Mouse (Mus musculus): Measurements from ENCODE around the gene Cfap54. TPM values are rescaled to one million over a fixed set of nuclear protein-coding genes. Genes with fewer than 3 reads are reported as not detected.

Gene Cfap54
- polyA plus RNA-seq, 1 experiment from 2014 or later, result 0.10 TPM

DNA sequence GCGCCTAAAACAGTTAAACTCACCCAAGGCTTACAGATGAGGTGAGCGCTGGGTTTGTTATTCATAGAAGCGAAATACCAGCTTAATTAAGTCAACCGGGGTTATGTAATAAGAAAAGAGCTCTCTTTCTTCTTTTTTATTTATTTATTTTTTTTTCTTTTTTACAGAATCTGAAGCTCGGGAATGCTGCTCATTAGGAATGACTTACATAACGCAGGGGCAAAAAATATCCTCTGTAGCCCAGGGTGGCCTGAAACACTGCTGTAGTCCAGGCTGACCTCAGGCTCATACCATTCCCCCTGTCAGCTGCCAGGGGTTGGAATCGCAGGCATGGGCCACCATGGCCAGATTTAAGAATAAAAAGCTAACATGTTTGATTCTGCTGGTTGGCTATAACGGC is 5.6 kb downstream of the Cfap54 start:
- Histone ChIP-seq H3K9ac (replicated peaks; ENCODE audit: low read depth, low read length) (no peak overlapping the region), H3K27ac (ENCODE audit: low read length) (no peak overlapping the region), H3K36me3 (ENCODE audit: control insufficient read depth, insufficient read depth, low read length) (no peaks in the 10 kb centered on the region), H3K4me2 (replicated peaks; ENCODE audit: low read depth, low read length) (no peak overlapping the region), H3K4me1 (ENCODE audit: control insufficient read depth, insufficient read depth, low read length) (no peaks in the 10 kb centered on the region), H3K4me3 (ENCODE audit: low read depth, low read length) (no peak overlapping the region), H3K9me3 (ENCODE audit: control insufficient read depth, low read depth, low read length) (no peaks in the 10 kb centered on the region), H3K27me3 (ENCODE audit: control insufficient read depth, insufficient read depth, low read length) (no peaks in the 10 kb centered on the region)
- no peak for ATAC-seq (ENCODE audit: insufficient number of reproducible peaks, insufficient read depth, low FRiP score, low read depth)
- 78% methylated on average over 8 of the region's 8 CpGs for WGBS

DNA sequence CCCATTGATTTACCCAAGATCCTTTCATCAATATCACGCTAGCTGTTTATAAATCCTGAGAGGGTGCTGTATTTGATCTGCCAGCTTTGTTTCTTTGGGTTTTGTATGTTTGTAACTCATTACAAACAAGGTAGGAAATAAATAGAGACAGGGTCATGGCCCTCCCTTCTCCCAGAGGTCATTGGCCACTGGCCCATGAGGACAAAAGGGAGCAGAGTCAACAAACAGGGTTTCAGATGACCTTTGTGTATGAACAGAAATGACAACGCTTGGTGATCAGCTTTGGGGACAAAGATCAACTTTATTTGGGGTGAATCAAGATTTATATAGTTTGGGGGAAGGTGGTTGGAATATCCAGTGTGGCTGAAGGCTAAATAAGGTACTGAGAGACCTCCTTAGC is 8.6 kb downstream of the Cfap54 start:
- Histone ChIP-seq H3K4me3 (ENCODE audit: low read depth, low read length) (no peak overlapping the region), H3K27me3 (ENCODE audit: control insufficient read depth, insufficient read depth, low read length) (no peaks in the 10 kb centered on the region), H3K9me3 (ENCODE audit: control insufficient read depth, low read depth, low read length) (no peaks in the 10 kb centered on the region), H3K9ac (replicated peaks; ENCODE audit: low read depth, low read length) (no peak overlapping the region), H3K27ac (ENCODE audit: low read length) (no peak overlapping the region), H3K4me1 (ENCODE audit: control insufficient read depth, insufficient read depth, low read length) (no peaks in the 10 kb centered on the region), H3K36me3 (ENCODE audit: control insufficient read depth, insufficient read depth, low read length) (no peaks in the 10 kb centered on the region), H3K4me2 (replicated peaks; ENCODE audit: low read depth, low read length) (no peak overlapping the region)
- no peak for ATAC-seq (ENCODE audit: insufficient number of reproducible peaks, insufficient read depth, low FRiP score, low read depth)
- WGBS, result 73% methylated on average over 2 of the region's 2 CpGs

GRCm38 (mm10) chr10:93071753-93072152 is 9.7 kb downstream of the Cfap54 start:
- no peak overlapping the region for H3K9ac ChIP-seq (replicated peaks; ENCODE audit: low read depth, low read length)
- no peak overlapping the region for H3K27ac ChIP-seq (ENCODE audit: low read length)
- no peaks in the 10 kb centered on the region for H3K9me3 ChIP-seq (ENCODE audit: control insufficient read depth, low read depth, low read length)
- 77% methylated on average over 3 of the region's 3 CpGs for WGBS
- no peak for ATAC-seq (ENCODE audit: insufficient number of reproducible peaks, insufficient read depth, low FRiP score, low read depth)
- H3K4me3 ChIP-seq (ENCODE audit: low read depth, low read length), result no peak overlapping the region
- no peaks in the 10 kb centered on the region for H3K36me3 ChIP-seq (ENCODE audit: control insufficient read depth, insufficient read depth, low read length)
- no peaks in the 10 kb centered on the region for H3K4me1 ChIP-seq (ENCODE audit: control insufficient read depth, insufficient read depth, low read length)
- no peaks in the 10 kb centered on the region for H3K27me3 ChIP-seq (ENCODE audit: control insufficient read depth, insufficient read depth, low read length)
- H3K4me2 ChIP-seq (replicated peaks; ENCODE audit: low read depth, low read length), result no peak overlapping the region

- ATAC-seq (ENCODE audit: insufficient number of reproducible peaks, insufficient read depth, low FRiP score, low read depth), result no peak
- Histone ChIP-seq H3K27me3 (ENCODE audit: control insufficient read depth, insufficient read depth, low read length) (no peaks in the 10 kb centered on the region), H3K4me2 (replicated peaks; ENCODE audit: low read depth, low read length) (no peak overlapping the region), H3K9me3 (ENCODE audit: control insufficient read depth, low read depth, low read length) (no peaks in the 10 kb centered on the region), H3K36me3 (ENCODE audit: control insufficient read depth, insufficient read depth, low read length) (no peaks in the 10 kb centered on the region), H3K9ac (replicated peaks; ENCODE audit: low read depth, low read length) (no peak overlapping the region), H3K4me3 (ENCODE audit: low read depth, low read length) (no peak overlapping the region), H3K27ac (ENCODE audit: low read length) (0 out of 2 replicates have a peak overlapping the region, but pooled peaks have one; percentile 10), H3K4me1 (ENCODE audit: control insufficient read depth, insufficient read depth, low read length) (no peaks in the 10 kb centered on the region)
- 75% methylated on average over 9 of the region's 9 CpGs for WGBS
These were observed 11.1 kb downstream of the Cfap54 start for GRCm38 (mm10) chr10:93070121-93070898.

- 78% methylated on average over 6 of the region's 6 CpGs for WGBS
- Histone ChIP-seq H3K9me3 (ENCODE audit: control insufficient read depth, low read depth, low read length) (no peaks in the 10 kb centered on the region), H3K36me3 (ENCODE audit: control insufficient read depth, insufficient read depth, low read length) (no peaks in the 10 kb centered on the region), H3K9ac (replicated peaks; ENCODE audit: low read depth, low read length) (no peak overlapping the region), H3K4me3 (ENCODE audit: low read depth, low read length) (no peak overlapping the region), H3K4me2 (replicated peaks; ENCODE audit: low read depth, low read length) (no peak overlapping the region), H3K4me1 (ENCODE audit: control insufficient read depth, insufficient read depth, low read length) (no peaks in the 10 kb centered on the region), H3K27me3 (ENCODE audit: control insufficient read depth, insufficient read depth, low read length) (no peaks in the 10 kb centered on the region), H3K27ac (ENCODE audit: low read length) (no peak overlapping the region)
- ATAC-seq (ENCODE audit: insufficient number of reproducible peaks, insufficient read depth, low FRiP score, low read depth), result no peak
These were observed 11.7 kb downstream of the Cfap54 start for GRCm38 (mm10) chr10:93069721-93070120.

GRCm38 (mm10) chr10:93069041-93069679 is 12.3 kb downstream of the Cfap54 start:
- Histone ChIP-seq H3K4me3 (ENCODE audit: low read depth, low read length) (no peak overlapping the region), H3K4me1 (ENCODE audit: control insufficient read depth, insufficient read depth, low read length) (no peaks in the 10 kb centered on the region), H3K27ac (ENCODE audit: low read length) (no peak overlapping the region), H3K9me3 (ENCODE audit: control insufficient read depth, low read depth, low read length) (no peaks in the 10 kb centered on the region), H3K27me3 (ENCODE audit: control insufficient read depth, insufficient read depth, low read length) (no peaks in the 10 kb centered on the region), H3K4me2 (replicated peaks; ENCODE audit: low read depth, low read length) (no peak overlapping the region), H3K36me3 (ENCODE audit: control insufficient read depth, insufficient read depth, low read length) (no peaks in the 10 kb centered on the region), H3K9ac (replicated peaks; ENCODE audit: low read depth, low read length) (no peak overlapping the region)
- 0 out of 2 replicates have a peak, but pooled peaks have one; percentile 67 for ATAC-seq (ENCODE audit: insufficient number of reproducible peaks, insufficient read depth, low FRiP score, low read depth)
- 75% methylated on average over 6 of the region's 6 CpGs for WGBS

- H3K9ac ChIP-seq (replicated peaks; ENCODE audit: low read depth, low read length), result no peak overlapping the region
- no peaks in the 10 kb centered on the region for H3K27me3 ChIP-seq (ENCODE audit: control insufficient read depth, insufficient read depth, low read length)
- H3K27ac ChIP-seq (ENCODE audit: low read length), result no peak overlapping the region
- no peaks in the 10 kb centered on the region for H3K9me3 ChIP-seq (ENCODE audit: control insufficient read depth, low read depth, low read length)
- ATAC-seq (ENCODE audit: insufficient number of reproducible peaks, insufficient read depth, low FRiP score, low read depth), result no peak
- H3K4me1 ChIP-seq (ENCODE audit: control insufficient read depth, insufficient read depth, low read length), result no peaks in the 10 kb centered on the region
- H3K4me2 ChIP-seq (replicated peaks; ENCODE audit: low read depth, low read length), result no peak overlapping the region
- no peak overlapping the region for H3K4me3 ChIP-seq (ENCODE audit: low read depth, low read length)
- H3K36me3 ChIP-seq (ENCODE audit: control insufficient read depth, insufficient read depth, low read length), result no peaks in the 10 kb centered on the region
- 85% methylated on average over 10 of the region's 10 CpGs for WGBS
These were observed 16.4 kb downstream of the Cfap54 start for GRCm38 (mm10) chr10:93064973-93065372.

DNA sequence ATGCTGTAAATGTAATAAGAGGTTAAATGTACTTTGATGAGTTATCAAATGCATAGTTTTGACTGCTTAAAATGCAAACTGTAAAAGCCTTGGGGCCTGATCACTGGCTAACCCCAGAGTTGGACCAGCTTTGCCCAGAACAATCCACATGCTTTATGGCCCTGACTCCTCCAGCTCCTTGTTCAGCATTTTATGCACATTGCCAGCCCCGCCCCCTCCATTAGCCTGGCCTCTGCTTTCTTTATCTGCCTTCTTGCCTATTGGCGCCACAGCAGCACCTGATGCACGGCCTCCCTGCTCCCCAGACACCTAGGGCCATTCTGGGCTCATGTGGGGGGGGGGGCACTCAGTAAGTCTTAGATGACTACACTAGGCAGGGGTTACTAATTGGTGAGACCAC is 17.8 kb downstream of the Cfap54 start:
- no peaks in the 10 kb centered on the region for H3K9me3 ChIP-seq (ENCODE audit: control insufficient read depth, low read depth, low read length)
- H3K4me2 ChIP-seq (replicated peaks; ENCODE audit: low read depth, low read length), result no peak overlapping the region
- no peak overlapping the region for H3K4me3 ChIP-seq (ENCODE audit: low read depth, low read length)
- H3K36me3 ChIP-seq (ENCODE audit: control insufficient read depth, insufficient read depth, low read length), result no peaks in the 10 kb centered on the region
- ATAC-seq (ENCODE audit: insufficient number of reproducible peaks, insufficient read depth, low FRiP score, low read depth), result no peak
- no peak overlapping the region for H3K27ac ChIP-seq (ENCODE audit: low read length)
- no peaks in the 10 kb centered on the region for H3K4me1 ChIP-seq (ENCODE audit: control insufficient read depth, insufficient read depth, low read length)
- no peaks in the 10 kb centered on the region for H3K27me3 ChIP-seq (ENCODE audit: control insufficient read depth, insufficient read depth, low read length)
- 52% methylated on average over 3 of the region's 3 CpGs for WGBS
- no peak overlapping the region for H3K9ac ChIP-seq (replicated peaks; ENCODE audit: low read depth, low read length)

Data from stomach, embryonic 14.5 days (tissue).